Mouse (Mus musculus) midbrain, embryonic 13.5 days (tissue): ENCODE measurements around the gene Efna2. TPM values are rescaled to one million over a fixed set of nuclear protein-coding genes. Genes with fewer than 3 reads are reported as not detected.

Experiments used
- ATAC-seq: fragments of 200-750 bp; cut with Nextera tagmentation; 2 replicates; pipeline ENCODE4 v1.8.0; 2017; ENCODE audit warnings: mild to moderate bottlenecking, moderate TSS enrichment, moderate library complexity
- H3K27ac ChIP-seq: fragments of 300-500 bp; sonication (generic); 2 replicates; pipeline ENCODE4 v1.5.1; 2015; ENCODE audit warnings: inconsistent platforms, mild to moderate bottlenecking, moderate library complexity
- H3K27me3 ChIP-seq: fragments of 300-500 bp; sonication (generic); 2 replicates; pipeline ENCODE4 v1.6.1; 2015; ENCODE audit warnings: mild to moderate bottlenecking, inconsistent platforms
- H3K36me3 ChIP-seq: fragments of 300-500 bp; sonication (generic); 2 replicates; pipeline ENCODE4 v1.6.1; 2015; ENCODE audit warnings: mild to moderate bottlenecking, inconsistent platforms
- H3K4me1 ChIP-seq: fragments of 300-500 bp; sonication (generic); replicated peaks from 2 replicates; pipeline ENCODE4 v1.6.1; 2015; ENCODE audit warnings: inconsistent platforms
- H3K4me2 ChIP-seq: fragments of 300-500 bp; sonication (generic); replicated peaks from 2 replicates; pipeline ENCODE4 v1.6.1; 2015; ENCODE audit warnings: moderate library complexity, mild to moderate bottlenecking, inconsistent platforms
- H3K4me3 ChIP-seq: fragments of 300-500 bp; sonication (generic); replicated peaks from 2 replicates; pipeline ENCODE4 v1.5.1; 2015; ENCODE audit warnings: mild to moderate bottlenecking, inconsistent platforms
- H3K9ac ChIP-seq: fragments of 300-500 bp; sonication (generic); replicated peaks from 2 replicates; pipeline ENCODE4 v1.6.1; 2015; ENCODE audit warnings: mild to moderate bottlenecking, inconsistent platforms
- H3K9me3 ChIP-seq: fragments of 300-500 bp; sonication (generic); 2 replicates; pipeline ENCODE4 v1.6.1; 2016; ENCODE audit warnings: mild to moderate bottlenecking, inconsistent platforms
- WGBS: fragments of 180-500 bp; shearing (Covaris S2); methylation state at CpG from one replicate; pipeline ENCODE4 v1.1.7; 2015; 5-methylcytosine and 5-hydroxymethylcytosine counted together
- polyA plus RNA-seq: library from polyadenylated mRNA; unstranded; fragments of >200 nt; fragmentation: Nextera tagmentation; extraction: Ambion mirVana; gene quantifications from 2 replicates; pipeline ENCODE4 v1.2.1, GENCODE M21; 2015

The Efna2 gene
- polyA plus RNA-seq, 1 experiment from 2014 or later: 41.3 TPM

DNA sequence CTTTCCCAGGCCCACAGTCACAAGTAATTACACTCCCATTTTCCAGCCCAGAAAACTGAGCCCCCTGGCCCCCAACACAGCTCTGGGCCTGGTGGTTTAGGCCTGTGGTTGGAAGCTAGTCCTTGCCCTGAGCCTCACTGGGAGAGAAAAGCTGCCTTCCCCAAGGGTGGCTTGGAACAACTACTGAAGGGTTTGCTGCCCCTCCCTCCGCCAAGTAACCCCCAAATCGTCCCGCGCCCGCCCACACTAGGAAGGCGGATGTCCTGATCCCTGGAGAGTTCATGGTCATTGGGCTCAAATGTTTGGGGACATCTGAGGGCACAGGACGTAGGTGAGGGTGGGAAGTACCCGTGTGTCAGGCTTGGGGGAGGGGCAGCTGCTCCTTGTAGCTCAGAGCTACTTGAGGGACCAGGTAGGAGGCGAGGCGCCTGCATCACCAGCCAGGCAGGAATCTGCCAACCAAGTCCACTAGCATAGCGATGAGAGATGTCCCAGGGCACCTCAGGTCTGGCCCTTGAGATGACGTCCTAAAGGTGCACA, 20.2 kb upstream of the Efna2 start:
- H3K27ac ChIP-seq: peak overlapping the region; percentile 90
- no peaks in the 10 kb centered on the region for H3K9me3 ChIP-seq
- H3K9ac ChIP-seq: peak overlapping the region; percentile 60
- ATAC-seq: peak; percentile 40; the same call in 1 of the 2 replicates
- H3K4me1 ChIP-seq: peaks cover 77% of the 10 kb centered on the region
- H3K4me2 ChIP-seq: peak overlapping the region; percentile 68
- peak overlapping the region; percentile 44 for H3K4me3 ChIP-seq
- 7% methylated on average over 12 of the region's 12 CpGs for WGBS
- peaks cover 4% of the 10 kb centered on the region; the same call in 1 of the 2 replicates for H3K27me3 ChIP-seq
- peaks cover 36% of the 10 kb centered on the region for H3K36me3 ChIP-seq

GRCm38 (mm10) chr10:80159561-80160454, 19.5 kb upstream of the Efna2 start:
- WGBS: under 1% methylated on average over 55 of the region's 55 CpGs
- H3K36me3 ChIP-seq: peaks cover 29% of the 10 kb centered on the region
- H3K9me3 ChIP-seq: no peaks in the 10 kb centered on the region
- H3K4me2 ChIP-seq: peak overlapping the region; percentile 68
- peak overlapping the region; percentile 44 for H3K4me3 ChIP-seq
- peaks cover 4% of the 10 kb centered on the region; the same call in 1 of the 2 replicates for H3K27me3 ChIP-seq
- ATAC-seq: peak; percentile 84
- peak overlapping the region; percentile 90 for H3K27ac ChIP-seq
- peak overlapping the region; percentile 60 for H3K9ac ChIP-seq
- peaks cover 77% of the 10 kb centered on the region for H3K4me1 ChIP-seq

GRCm38 (mm10) chr10:80160455-80161371, 18.6 kb upstream of the Efna2 start:
- peaks cover 4% of the 10 kb centered on the region; the same call in 1 of the 2 replicates for H3K27me3 ChIP-seq
- peaks cover 74% of the 10 kb centered on the region for H3K4me1 ChIP-seq
- no peaks in the 10 kb centered on the region for H3K9me3 ChIP-seq
- peak overlapping the region; percentile 44 for H3K4me3 ChIP-seq
- H3K4me2 ChIP-seq: peak overlapping the region; percentile 68
- peaks cover 20% of the 10 kb centered on the region for H3K36me3 ChIP-seq
- ATAC-seq: no peak
- WGBS: 3% methylated on average over 33 of the region's 33 CpGs
- H3K9ac ChIP-seq: peak overlapping the region; percentile 56
- H3K27ac ChIP-seq: peak overlapping the region; percentile 53

GRCm38 (mm10) chr10:80161522-80162242, 17.6 kb upstream of the Efna2 start:
- Histone ChIP-seq H3K4me1 (peaks cover 73% of the 10 kb centered on the region), H3K9me3 (no peaks in the 10 kb centered on the region), H3K27ac (peak overlapping the region; percentile 39; the same call in 1 of the 2 replicates), H3K4me3 (no peak overlapping the region), H3K4me2 (peak overlapping the region; percentile 68), H3K36me3 (peaks cover 10% of the 10 kb centered on the region), H3K27me3 (peaks cover 4% of the 10 kb centered on the region; the same call in 1 of the 2 replicates), H3K9ac (peak overlapping the region; percentile 56; the same call in 1 of the 2 replicates)
- WGBS: 10% methylated on average over 6 of the region's 7 CpGs
- no peak for ATAC-seq

DNA sequence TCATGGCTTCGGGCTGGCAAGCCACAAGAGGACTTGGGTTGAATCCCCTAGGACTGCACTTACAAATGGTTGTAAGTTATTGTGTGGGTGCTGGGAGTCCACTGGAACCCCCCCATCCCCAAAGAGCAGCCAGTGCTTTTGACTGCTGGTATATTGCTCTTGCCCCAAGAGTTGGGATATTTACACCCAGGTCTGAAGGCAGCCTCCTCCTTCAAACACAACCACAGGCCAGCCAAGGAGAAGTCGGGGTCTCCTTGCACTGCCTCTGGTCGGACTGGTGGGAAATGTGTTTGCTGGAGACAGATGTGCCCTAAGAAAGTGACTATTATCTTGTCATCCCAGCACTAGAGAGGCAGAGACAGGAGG, 17.1 kb upstream of the Efna2 start:
- H3K27ac ChIP-seq: 0 out of 2 replicates have a peak overlapping the region, but pooled peaks have one; percentile 39
- WGBS: 82% methylated on average over 3 of the region's 3 CpGs

GRCm38 (mm10) chr10:80162716-80163299, 16.5 kb upstream of the Efna2 start:
- Histone ChIP-seq H3K4me3 (no peak overlapping the region), H3K4me1 (peaks cover 66% of the 10 kb centered on the region), H3K36me3 (no peaks in the 10 kb centered on the region), H3K27ac (no peak overlapping the region), H3K4me2 (no peak overlapping the region), H3K9me3 (no peaks in the 10 kb centered on the region), H3K9ac (no peak overlapping the region), H3K27me3 (peaks cover 4% of the 10 kb centered on the region; the same call in 1 of the 2 replicates)
- 83% methylated on average over 6 of the region's 6 CpGs for WGBS
- ATAC-seq: no peak

More for the DNA sequence above, 17.1 kb upstream of the Efna2 start:
- ATAC-seq: no peak
- no peak overlapping the region for H3K4me3 ChIP-seq
- peaks cover 5% of the 10 kb centered on the region for H3K36me3 ChIP-seq
- H3K9ac ChIP-seq: no peak overlapping the region
- no peaks in the 10 kb centered on the region for H3K9me3 ChIP-seq
- H3K4me2 ChIP-seq: no peak overlapping the region
- H3K4me1 ChIP-seq: peaks cover 72% of the 10 kb centered on the region
- peaks cover 4% of the 10 kb centered on the region; the same call in 1 of the 2 replicates for H3K27me3 ChIP-seq

- WGBS: 81% methylated on average over 8 of the region's 8 CpGs
- Histone ChIP-seq H3K36me3 (no peaks in the 10 kb centered on the region), H3K27me3 (peaks cover 4% of the 10 kb centered on the region; the same call in 1 of the 2 replicates), H3K27ac (no peak overlapping the region), H3K4me2 (0 out of 2 replicates have a peak overlapping the region, but pooled peaks have one; percentile 79), H3K4me1 (peaks cover 61% of the 10 kb centered on the region), H3K9me3 (no peaks in the 10 kb centered on the region), H3K9ac (0 out of 2 replicates have a peak overlapping the region, but pooled peaks have one; percentile 73), H3K4me3 (0 out of 2 replicates have a peak overlapping the region, but pooled peaks have one; percentile 46)
- no peak for ATAC-seq
Measured at GRCm38 (mm10) chr10:80163721-80164120, 15.6 kb upstream of the Efna2 start.

DNA sequence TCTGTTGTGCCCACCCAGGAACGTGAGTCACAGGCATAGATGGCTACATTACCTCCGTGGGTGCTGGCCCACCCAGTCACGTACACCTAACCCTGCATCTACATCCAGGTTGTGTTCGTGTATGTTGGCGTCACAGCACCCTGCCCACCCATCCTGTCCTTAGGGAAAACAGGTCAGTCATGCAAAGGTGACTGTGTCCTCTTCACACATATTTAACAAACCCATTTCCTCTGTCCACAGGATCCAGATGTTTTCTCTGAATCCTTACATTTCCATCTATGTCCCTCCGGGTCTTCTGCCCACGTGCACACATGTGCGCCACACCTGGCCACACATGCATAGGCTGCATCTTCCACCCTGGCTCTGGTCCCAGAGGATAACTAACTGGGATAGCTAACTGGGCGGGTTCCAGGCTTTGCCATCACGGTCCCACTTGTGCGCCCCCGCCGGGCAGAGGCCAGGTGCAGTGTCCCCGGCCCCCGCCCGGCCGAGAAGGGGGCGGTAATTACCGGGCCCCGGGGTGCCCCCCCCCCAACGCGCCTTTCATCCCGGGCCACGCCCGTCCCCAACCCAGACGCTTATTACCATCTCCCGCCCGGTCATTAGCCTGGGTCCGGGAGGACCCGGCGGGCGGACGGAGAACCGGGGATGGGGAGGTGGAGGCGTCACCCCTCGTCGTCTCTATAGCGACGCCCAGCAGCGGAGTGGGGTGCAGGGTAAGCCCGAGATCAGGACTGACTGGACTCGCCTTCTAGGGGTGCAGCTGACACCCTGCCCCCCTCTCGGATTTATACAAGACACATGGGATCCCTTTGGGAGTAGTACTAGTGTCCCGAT, 14.9 kb upstream of the Efna2 start:
- Histone ChIP-seq H3K36me3 (no peaks in the 10 kb centered on the region), H3K27me3 (peaks cover 4% of the 10 kb centered on the region; the same call in 1 of the 2 replicates), H3K4me2 (peak overlapping the region; percentile 79), H3K4me1 (peaks cover 61% of the 10 kb centered on the region), H3K9ac (peak overlapping the region; percentile 73), H3K9me3 (no peaks in the 10 kb centered on the region), H3K27ac (peak overlapping the region; percentile 88), H3K4me3 (peak overlapping the region; percentile 46)
- no peak; the same call in 1 of the 2 replicates for ATAC-seq
- WGBS: 10% methylated on average over 44 of the region's 44 CpGs

DNA sequence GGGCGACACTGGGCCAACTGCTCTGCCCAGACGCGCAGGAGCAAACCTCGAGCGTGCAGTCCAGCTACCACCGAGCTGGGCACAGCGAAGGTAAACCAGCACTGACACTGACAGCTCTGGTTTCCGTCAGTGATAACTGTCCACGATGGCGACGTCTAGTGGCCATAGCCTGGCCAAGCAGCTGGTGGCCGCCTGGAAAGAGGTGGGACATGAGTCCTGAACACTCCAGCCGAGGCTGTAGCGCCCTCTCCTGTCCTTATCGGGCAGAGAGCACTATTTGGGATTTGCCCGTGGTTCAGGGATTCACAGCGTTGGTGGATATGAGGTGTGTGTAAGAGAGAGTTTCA, 14.3 kb upstream of the Efna2 start:
- Histone ChIP-seq H3K27me3 (peaks cover 4% of the 10 kb centered on the region; the same call in 1 of the 2 replicates), H3K27ac (peak overlapping the region; percentile 88), H3K9me3 (no peaks in the 10 kb centered on the region), H3K4me1 (peaks cover 64% of the 10 kb centered on the region), H3K4me2 (peak overlapping the region; percentile 79), H3K4me3 (peak overlapping the region; percentile 46), H3K9ac (peak overlapping the region; percentile 73), H3K36me3 (peaks cover 3% of the 10 kb centered on the region)
- WGBS: 0% methylated on average over 17 of the region's 17 CpGs
- ATAC-seq: peak; percentile 47
